Mouse (Mus musculus) heart, embryonic 11.5 days (tissue): ENCODE data around the gene Yaf2. TPM values are rescaled to one million over a fixed set of nuclear protein-coding genes. Genes with fewer than 3 reads are reported as not detected.
A peak's percentile ranks its signal among the peaks of the same experiment; 100 is the strongest.
"Not testable (repeated sequence)": the region's sequence is repeated elsewhere in the genome, so short reads cannot be mapped to it uniquely, and the experiment has no call there.

Experiments
- ATAC-seq: fragments of 200-750 bp; cut with Nextera tagmentation; replicated peaks from 2 replicates; pipeline ENCODE4 v1.8.0; 2017; ENCODE audit warnings: moderate library complexity; ENCODE audit not compliant: insufficient number of reproducible peaks, low FRiP score, low TSS enrichment
- H3K27ac ChIP-seq: fragments of 300-500 bp; sonication (generic); 2 replicates; pipeline ENCODE4 v1.5.1; 2014; ENCODE audit warnings: mild to moderate bottlenecking, low read depth, low read length
- H3K27me3 ChIP-seq: fragments of 300-500 bp; sonication (generic); 2 replicates; pipeline ENCODE4 v1.6.1; 2014; ENCODE audit warnings: mild to moderate bottlenecking, low read length, mixed read lengths; ENCODE audit not compliant: control insufficient read depth, insufficient read depth
- H3K36me3 ChIP-seq: fragments of 300-500 bp; sonication (generic); 2 replicates; pipeline ENCODE4 v1.6.1; 2014; ENCODE audit warnings: mild to moderate bottlenecking, low read length, moderate library complexity, mixed read lengths; ENCODE audit not compliant: control insufficient read depth, insufficient read depth
- H3K4me1 ChIP-seq: fragments of 300-500 bp; sonication (generic); 2 replicates; pipeline ENCODE4 v1.6.1; 2014; ENCODE audit warnings: low read length; ENCODE audit not compliant: control insufficient read depth, insufficient read depth
- H3K4me2 ChIP-seq: fragments of 300-500 bp; sonication (generic); 2 replicates; pipeline ENCODE4 v1.6.1; 2014; ENCODE audit warnings: mild to moderate bottlenecking, moderate library complexity
- H3K4me3 ChIP-seq: fragments of 300-500 bp; sonication (generic); 2 replicates; pipeline ENCODE4 v1.5.1; 2014; ENCODE audit warnings: low read depth, low read length
- H3K9ac ChIP-seq: fragments of 300-500 bp; sonication (generic); 2 replicates; pipeline ENCODE4 v1.6.1; 2014; ENCODE audit warnings: mild to moderate bottlenecking, low read depth, low read length, moderate library complexity
- H3K9me3 ChIP-seq: fragments of 300-500 bp; sonication (generic); replicated peaks from 2 replicates; pipeline ENCODE4 v1.6.1; 2016; ENCODE audit warnings: low read length; ENCODE audit not compliant: control insufficient read depth
- WGBS: fragments of 180-500 bp; shearing (Covaris S2); extraction: QIAGEN DNeasy Blood & Tissue Kit; methylation state at CpG from one replicate; pipeline ENCODE4 v1.1.7; 2014; ENCODE audit not compliant: insufficient replicate concordance; 5-methylcytosine and 5-hydroxymethylcytosine counted together
- polyA plus RNA-seq: library from polyadenylated mRNA; unstranded; fragments of >200 nt; fragmentation: Nextera tagmentation; extraction: Ambion mirVana; gene quantifications from 2 replicates; pipeline ENCODE4 v1.2.1, GENCODE M21; 2014

Yaf2 gene
- polyA plus RNA-seq, 1 experiment from 2014 or later: 119 TPM

- H3K4me3 ChIP-seq: no peak overlapping the region
- H3K27ac ChIP-seq: no peak overlapping the region
- no peak overlapping the region for H3K9ac ChIP-seq
- WGBS: 76% methylated on average over 1 of the region's 1 CpGs
- H3K4me1 ChIP-seq: peaks cover 6% of the 10 kb centered on the region; the same call in 1 of the 2 replicates
- no peaks in the 10 kb centered on the region for H3K9me3 ChIP-seq
- no peaks in the 10 kb centered on the region for H3K27me3 ChIP-seq
- H3K4me2 ChIP-seq: no peak overlapping the region
- no peaks in the 10 kb centered on the region for H3K36me3 ChIP-seq
- ATAC-seq: peak; percentile 72; the same call in 1 of the 2 replicates
Observed at GRCm38 (mm10) chr15:93318781-93319180, 18.0 kb downstream of the Yaf2 start.

- not testable (repeated sequence) for H3K4me1 ChIP-seq, H3K9me3 ChIP-seq, H3K4me2 ChIP-seq, H3K27me3 ChIP-seq, H3K4me3 ChIP-seq, H3K36me3 ChIP-seq, H3K27ac ChIP-seq, H3K9ac ChIP-seq, ATAC-seq
- WGBS: 92% methylated on average over 4 of the region's 4 CpGs
Observed at GRCm38 (mm10) chr15:93310304-93310703, 26.4 kb downstream of the Yaf2 start.

- H3K4me2 ChIP-seq: no peak overlapping the region
- no peak overlapping the region for H3K4me3 ChIP-seq
- no peaks in the 10 kb centered on the region for H3K36me3 ChIP-seq
- 82% methylated on average over 2 of the region's 2 CpGs for WGBS
- no peak overlapping the region for H3K27ac ChIP-seq
- no peak for ATAC-seq
- peaks cover 10% of the 10 kb centered on the region for H3K4me1 ChIP-seq
- H3K9ac ChIP-seq: no peak overlapping the region
- no peaks in the 10 kb centered on the region for H3K9me3 ChIP-seq
- no peaks in the 10 kb centered on the region for H3K27me3 ChIP-seq
Observed at GRCm38 (mm10) chr15:93298197-93298596, 38.5 kb downstream of the Yaf2 start.

GRCm38 (mm10) chr15:93294483-93294882 lies 42.3 kb downstream of the Yaf2 start:
- Histone ChIP-seq H3K27me3 (no peaks in the 10 kb centered on the region), H3K9me3 (no peaks in the 10 kb centered on the region), H3K4me3 (no peak overlapping the region), H3K9ac (no peak overlapping the region), H3K4me1 (peaks cover 12% of the 10 kb centered on the region), H3K27ac (no peak overlapping the region), H3K36me3 (peaks cover 2% of the 10 kb centered on the region; the same call in 1 of the 2 replicates), H3K4me2 (no peak overlapping the region)
- no peak for ATAC-seq
- WGBS: 80% methylated on average over 11 of the region's 11 CpGs

GRCm38 (mm10) chr15:93288321-93288720 lies 48.4 kb downstream of the Yaf2 start:
- Histone ChIP-seq H3K4me1 (0 out of 2 replicates have a peak, but pooled peaks cover 3% of the 10 kb centered on the region), H3K9me3 (no peaks in the 10 kb centered on the region), H3K9ac (no peak overlapping the region), H3K4me3 (no peak overlapping the region), H3K4me2 (no peak overlapping the region), H3K36me3 (peaks cover 3% of the 10 kb centered on the region; the same call in 1 of the 2 replicates), H3K27me3 (no peaks in the 10 kb centered on the region), H3K27ac (no peak overlapping the region)
- whole genome bisulfite sequencing: 94% methylated on average over 4 of the region's 4 CpGs
- no peak for ATAC-seq

- Histone ChIP-seq H3K4me2 (no peak overlapping the region), H3K9me3 (no peaks in the 10 kb centered on the region), H3K27me3 (no peaks in the 10 kb centered on the region), H3K9ac (no peak overlapping the region), H3K27ac (no peak overlapping the region), H3K36me3 (peaks cover 3% of the 10 kb centered on the region; the same call in 1 of the 2 replicates), H3K4me3 (no peak overlapping the region), H3K4me1 (no peaks in the 10 kb centered on the region)
- ATAC-seq: no peak
- WGBS: 69% methylated on average over 2 of the region's 2 CpGs
Observed at GRCm38 (mm10) chr15:93287628-93288027, 49.1 kb downstream of the Yaf2 start.

GRCm38 (mm10) chr15:93285244-93285643 lies 51.5 kb downstream of the Yaf2 start:
- no peak overlapping the region for H3K4me2 ChIP-seq
- no peak overlapping the region for H3K9ac ChIP-seq
- no peaks in the 10 kb centered on the region for H3K4me1 ChIP-seq
- ATAC-seq: no peak
- peaks cover 3% of the 10 kb centered on the region; the same call in 1 of the 2 replicates for H3K36me3 ChIP-seq
- H3K9me3 ChIP-seq: no peaks in the 10 kb centered on the region
- H3K27me3 ChIP-seq: no peaks in the 10 kb centered on the region
- WGBS: 72% methylated on average over 15 of the region's 15 CpGs
- H3K4me3 ChIP-seq: no peak overlapping the region
- H3K27ac ChIP-seq: no peak overlapping the region

GRCm38 (mm10) chr15:93284326-93284725 lies 52.4 kb downstream of the Yaf2 start:
- WGBS: 81% methylated on average over 6 of the region's 6 CpGs
- Histone ChIP-seq H3K9ac (no peak overlapping the region), H3K9me3 (no peaks in the 10 kb centered on the region), H3K4me2 (no peak overlapping the region), H3K4me3 (no peak overlapping the region), H3K27me3 (no peaks in the 10 kb centered on the region), H3K27ac (no peak overlapping the region), H3K36me3 (no peaks in the 10 kb centered on the region; the same call in 1 of the 2 replicates), H3K4me1 (no peaks in the 10 kb centered on the region)
- no peak for ATAC-seq

- H3K9ac ChIP-seq: no peak overlapping the region
- 73% methylated on average over 11 of the region's 11 CpGs for WGBS
- H3K27ac ChIP-seq: no peak overlapping the region
- H3K27me3 ChIP-seq: no peaks in the 10 kb centered on the region
- no peaks in the 10 kb centered on the region for H3K4me1 ChIP-seq
- no peaks in the 10 kb centered on the region; the same call in 1 of the 2 replicates for H3K36me3 ChIP-seq
- ATAC-seq: no peak
- H3K4me2 ChIP-seq: no peak overlapping the region
- no peak overlapping the region for H3K4me3 ChIP-seq
- H3K9me3 ChIP-seq: no peaks in the 10 kb centered on the region
Observed at GRCm38 (mm10) chr15:93283349-93283748, 53.4 kb downstream of the Yaf2 start.
